Mouse (Mus musculus) thymus, adult 2 months (tissue): Measurements from ENCODE around the gene Mafb. TPM values are rescaled to one million over a fixed set of nuclear protein-coding genes. Genes with fewer than 3 reads are reported as not detected.

Source experiments
- DNase-seq: peaks from one replicate; pipeline ENCODE4 v3.0.0; 2021
- H3K27ac ChIP-seq: fragments of 200-500 bp; 2 replicates; pipeline ENCODE4 v1.5.1; 2012; ENCODE audit warnings: low read length, control low read depth; ENCODE audit not compliant: control insufficient read depth, insufficient read depth
- H3K27me3 ChIP-seq: fragments of 200-500 bp; 2 replicates; pipeline ENCODE4 v1.6.1; 2012; ENCODE audit warnings: mild to moderate bottlenecking, low read length, moderate library complexity, mixed read lengths; ENCODE audit not compliant: control insufficient read depth, insufficient read depth
- H3K36me3 ChIP-seq: fragments of 200-500 bp; 2 replicates; pipeline ENCODE4 v1.6.1; 2012; ENCODE audit warnings: mild to moderate bottlenecking, low read length, moderate library complexity; ENCODE audit not compliant: control insufficient read depth, insufficient read depth
- H3K4me1 ChIP-seq: fragments of 200-500 bp; replicated peaks from 2 replicates; pipeline ENCODE4 v1.6.1; 2012; ENCODE audit warnings: low read length; ENCODE audit not compliant: control insufficient read depth, insufficient read depth
- H3K4me3 ChIP-seq: fragments of 200-500 bp; 2 replicates; pipeline ENCODE4 v1.5.1; 2012; ENCODE audit warnings: mild to moderate bottlenecking, low read length, control low read depth, moderate library complexity; ENCODE audit not compliant: control insufficient read depth, insufficient read depth
- CTCF ChIP-seq: fragments of 200-500 bp; IDR thresholded peaks from 2 replicates; pipeline ENCODE4 v1.5.1; 2012; ENCODE audit warnings: mild to moderate bottlenecking, control low read depth, low read length, moderate library complexity, borderline replicate concordance; ENCODE audit not compliant: control insufficient read depth, poor library complexity, insufficient read depth; ENCODE audit errors: extremely low read depth
- POLR2A ChIP-seq: fragments of 200-500 bp; IDR thresholded peaks from 2 replicates; pipeline ENCODE4 v1.6.1; 2012; ENCODE audit warnings: mild to moderate bottlenecking, low read length, control low read depth, moderate library complexity; ENCODE audit not compliant: control insufficient read depth, poor library complexity, insufficient read depth; ENCODE audit errors: extremely low read depth
- WGBS: fragments of 180-500 bp; shearing (Covaris S2); methylation state at CpG from one replicate; pipeline ENCODE4 v1.1.7; 2018; 5-methylcytosine and 5-hydroxymethylcytosine counted together
- polyA plus RNA-seq: library from polyadenylated mRNA; depleted of rRNA; stranded (reverse); fragments of >200 nt; gene quantifications from 2 replicates; pipeline ENCODE4 v1.2.3, GENCODE M21; 2012

Gene Mafb
- polyA plus RNA-seq, 1 experiment, result 18.3 TPM

- Histone ChIP-seq H3K4me1 (0 out of 2 replicates have a peak, but pooled peaks cover 3% of the 10 kb centered on the region), H3K27ac (no peak overlapping the region), H3K4me3 (no peak overlapping the region), H3K27me3 (no peaks in the 10 kb centered on the region), H3K36me3 (no peaks in the 10 kb centered on the region)
- TF ChIP-seq POLR2A (no peak), CTCF (no peak)
- no peak for DNase-seq
Measured at GRCm38 (mm10) chr2:160345644-160346043, 21.2 kb downstream of the Mafb start.

GRCm38 (mm10) chr2:160340121-160340520 is 26.7 kb downstream of the Mafb start:
- Histone ChIP-seq H3K27ac (no peak overlapping the region), H3K27me3 (no peaks in the 10 kb centered on the region), H3K4me3 (no peak overlapping the region), H3K36me3 (no peaks in the 10 kb centered on the region), H3K4me1 (peaks cover 11% of the 10 kb centered on the region)
- WGBS, result 72% methylated on average over 4 of the region's 4 CpGs
- no peak for DNase-seq
- TF ChIP-seq POLR2A, result no peak
- TF ChIP-seq CTCF, result no peak

GRCm38 (mm10) chr2:160339595-160339994 is 27.3 kb downstream of the Mafb start:
- TF ChIP-seq CTCF (no peak), POLR2A (no peak)
- Histone ChIP-seq H3K4me1 (peaks cover 13% of the 10 kb centered on the region), H3K27ac (no peak overlapping the region), H3K36me3 (no peaks in the 10 kb centered on the region), H3K27me3 (no peaks in the 10 kb centered on the region), H3K4me3 (no peak overlapping the region)
- 95% methylated on average over 5 of the region's 5 CpGs for WGBS
- no peak for DNase-seq

GRCm38 (mm10) chr2:160336053-160336452 is 30.8 kb downstream of the Mafb start:
- Histone ChIP-seq H3K27me3 (no peaks in the 10 kb centered on the region), H3K36me3 (no peaks in the 10 kb centered on the region), H3K4me1 (peaks cover 15% of the 10 kb centered on the region), H3K27ac (no peak overlapping the region), H3K4me3 (no peak overlapping the region)
- DNase-seq, result no peak
- TF ChIP-seq CTCF (no peak), POLR2A (no peak)
- 42% methylated on average over 2 of the region's 2 CpGs for WGBS

GRCm38 (mm10) chr2:160335043-160335442 is 31.8 kb downstream of the Mafb start:
- 0% methylated on average over 1 of the region's 1 CpGs for WGBS
- H3K36me3 ChIP-seq, result no peaks in the 10 kb centered on the region
- no peak overlapping the region for H3K4me3 ChIP-seq
- TF ChIP-seq CTCF, result no peak
- no peak for TF ChIP-seq POLR2A
- no peaks in the 10 kb centered on the region for H3K27me3 ChIP-seq
- no peak overlapping the region for H3K27ac ChIP-seq
- peaks cover 19% of the 10 kb centered on the region for H3K4me1 ChIP-seq
- no peak for DNase-seq

GRCm38 (mm10) chr2:160334111-160334661 is 32.7 kb downstream of the Mafb start, which contains the start of gene Gm826:
Gm826 (minus strand) TSS chr2:160334162.
- TF ChIP-seq POLR2A, result no peak
- no peak for TF ChIP-seq CTCF
- H3K27ac ChIP-seq, result no peak within 1 kb of the TSS
- H3K36me3 ChIP-seq, result no peaks in the 10 kb centered on the region
- H3K4me1 ChIP-seq, result peaks cover 26% of the 10 kb centered on the region
- DNase-seq, result no peak
- WGBS, result 97% methylated on average over 4 of the region's 4 CpGs
- H3K4me3 ChIP-seq, result no peak within 1 kb of the TSS
- H3K27me3 ChIP-seq, result no peaks in the 10 kb centered on the region
